Mouse (Mus musculus): ENCODE measurements around the gene Gtf3c3.

GRCm38 (mm10) chr1:54356566-54356965 is 82.2 kb downstream of the Gtf3c3 start:
- TF ChIP-seq USF1 (IDR thresholded peaks at IDR 0.05; ENCODE audit: low read depth), result no peak
- no peak for TF ChIP-seq CTCF (IDR thresholded peaks at IDR 0.05; ENCODE audit: control insufficient read depth, insufficient read depth, insufficient read length)
- TF ChIP-seq MYOG (IDR thresholded peaks at IDR 0.05; ENCODE audit: control insufficient read depth, extremely low read depth, insufficient read length), result no peak
- no peak for TF ChIP-seq CEBPB (IDR thresholded peaks at IDR 0.05; ENCODE audit: low read depth)
- no peak for TF ChIP-seq MAX (IDR thresholded peaks at IDR 0.05)
- no peak for TF ChIP-seq MYOD1 (IDR thresholded peaks at IDR 0.05; ENCODE audit: control insufficient read depth, insufficient read length, low read depth)
- TF ChIP-seq FOSL1 (IDR thresholded peaks at IDR 0.05; ENCODE audit: insufficient read depth, low read length, poor library complexity, severe bottlenecking), result no peak

Measured in C2C12 (cell line).